Mouse (Mus musculus) forebrain, embryonic 14.5 days (tissue): ENCODE data around the gene Pkhd1. TPM values are rescaled to one million over a fixed set of nuclear protein-coding genes. Genes with fewer than 3 reads are reported as not detected.

Experiments used
- ATAC-seq: fragments of 200-750 bp; cut with Nextera tagmentation; 2 replicates; pipeline ENCODE4 v1.8.0; 2017; ENCODE audit warnings: mild to moderate bottlenecking, moderate library complexity
- DNase-seq: peaks from one replicate; pipeline ENCODE4 v3.0.0-alpha.2; 2015; ENCODE audit warnings: low spot score
- H3K27ac ChIP-seq: fragments of 300-500 bp; sonication (generic); 2 replicates; pipeline ENCODE4 v1.5.1; 2014; ENCODE audit warnings: low read depth, mild to moderate bottlenecking, control low read depth, low read length, moderate library complexity
- H3K27me3 ChIP-seq: fragments of 300-500 bp; sonication (generic); replicated peaks from 2 replicates; pipeline ENCODE4 v1.6.1; 2014; ENCODE audit warnings: low read length, control low read depth, mixed read lengths; ENCODE audit not compliant: control insufficient read depth, insufficient read depth
- H3K36me3 ChIP-seq: fragments of 300-500 bp; sonication (generic); 2 replicates; pipeline ENCODE4 v1.6.1; 2014; ENCODE audit warnings: low read length, control low read depth; ENCODE audit not compliant: control insufficient read depth, insufficient read depth
- H3K4me1 ChIP-seq: fragments of 300-500 bp; sonication (generic); 2 replicates; pipeline ENCODE4 v1.6.1; 2014; ENCODE audit warnings: antibody characterized with exemption, low read length, control low read depth; ENCODE audit not compliant: control insufficient read depth, insufficient read depth
- H3K4me2 ChIP-seq: fragments of 300-500 bp; sonication (generic); 2 replicates; pipeline ENCODE4 v1.6.1; 2014; ENCODE audit warnings: mild to moderate bottlenecking, control low read depth, low read length
- H3K4me3 ChIP-seq: fragments of 300-500 bp; sonication (generic); 2 replicates; pipeline ENCODE4 v1.5.1; 2014; ENCODE audit warnings: low read depth, low read length, control low read depth
- H3K9ac ChIP-seq: fragments of 300-500 bp; sonication (generic); 2 replicates; pipeline ENCODE4 v1.6.1; 2014; ENCODE audit warnings: mild to moderate bottlenecking, low read length, control low read depth, moderate library complexity
- H3K9me3 ChIP-seq: fragments of 300-500 bp; sonication (generic); replicated peaks from 2 replicates; pipeline ENCODE4 v1.6.1; 2016; ENCODE audit warnings: low read length, control low read depth, mixed read lengths; ENCODE audit not compliant: control insufficient read depth
- WGBS: fragments of 180-500 bp; shearing (Covaris S2); extraction: QIAGEN DNeasy Blood & Tissue Kit; methylation state at CpG from one replicate; pipeline ENCODE4 v1.1.7; 2014; 5-methylcytosine and 5-hydroxymethylcytosine counted together
- polyA plus RNA-seq: library from polyadenylated mRNA; unstranded; fragments of >200 nt; fragmentation: Nextera tagmentation; extraction: Ambion mirVana; gene quantifications from 2 replicates; pipeline ENCODE4 v1.2.1, GENCODE M21; 2014

The Pkhd1 gene
- polyA plus RNA-seq, 1 experiment from 2014 or later = not detected

GRCm38 (mm10) chr1:20554398-20554797, 63.5 kb downstream of the Pkhd1 start:
- H3K9ac ChIP-seq = no peak overlapping the region
- no peak overlapping the region for H3K4me3 ChIP-seq
- H3K4me1 ChIP-seq = no peaks in the 10 kb centered on the region
- 27% methylated on average over 6 of the region's 6 CpGs for WGBS
- H3K27me3 ChIP-seq = no peaks in the 10 kb centered on the region
- no peak overlapping the region for H3K4me2 ChIP-seq
- H3K27ac ChIP-seq = no peak overlapping the region
- H3K9me3 ChIP-seq = no peaks in the 10 kb centered on the region
- no peaks in the 10 kb centered on the region for H3K36me3 ChIP-seq
- peak; percentile 72 for DNase-seq
- peak; percentile 91 for ATAC-seq

GRCm38 (mm10) chr1:20551334-20551733, 66.5 kb downstream of the Pkhd1 start:
- no peak for ATAC-seq
- Histone ChIP-seq H3K9me3 (no peaks in the 10 kb centered on the region), H3K36me3 (no peaks in the 10 kb centered on the region), H3K9ac (no peak overlapping the region), H3K27ac (no peak overlapping the region), H3K4me1 (no peaks in the 10 kb centered on the region), H3K4me3 (no peak overlapping the region), H3K4me2 (no peak overlapping the region), H3K27me3 (no peaks in the 10 kb centered on the region)
- 71% methylated on average over 4 of the region's 4 CpGs for WGBS
- no peak for DNase-seq

DNA sequence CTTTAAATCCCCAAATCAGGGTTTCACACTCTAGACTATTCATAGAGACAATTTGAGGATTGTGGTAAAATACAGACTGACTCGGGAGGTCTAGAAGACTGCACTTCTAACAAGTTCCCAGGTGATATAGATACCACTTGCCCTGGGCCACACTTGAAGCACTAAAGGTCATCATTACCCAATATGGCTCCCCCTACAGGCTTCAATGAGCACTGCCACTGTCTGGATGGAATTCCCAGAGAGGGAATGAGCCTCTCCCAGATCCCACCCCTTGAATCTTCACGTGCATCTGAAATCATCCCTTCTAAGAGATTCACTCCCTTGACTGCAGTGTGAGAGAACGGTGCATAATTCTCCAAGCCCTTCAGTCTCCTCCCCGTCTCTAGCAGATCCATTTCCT, 73.3 kb downstream of the Pkhd1 start:
- ATAC-seq (no peak), DNase-seq (no peak)
- Histone ChIP-seq H3K9ac (no peak overlapping the region), H3K4me2 (no peak overlapping the region), H3K4me1 (no peaks in the 10 kb centered on the region), H3K4me3 (no peak overlapping the region), H3K36me3 (no peaks in the 10 kb centered on the region), H3K9me3 (no peaks in the 10 kb centered on the region), H3K27ac (no peak overlapping the region), H3K27me3 (no peaks in the 10 kb centered on the region)
- 71% methylated on average over 4 of the region's 4 CpGs for WGBS

DNA sequence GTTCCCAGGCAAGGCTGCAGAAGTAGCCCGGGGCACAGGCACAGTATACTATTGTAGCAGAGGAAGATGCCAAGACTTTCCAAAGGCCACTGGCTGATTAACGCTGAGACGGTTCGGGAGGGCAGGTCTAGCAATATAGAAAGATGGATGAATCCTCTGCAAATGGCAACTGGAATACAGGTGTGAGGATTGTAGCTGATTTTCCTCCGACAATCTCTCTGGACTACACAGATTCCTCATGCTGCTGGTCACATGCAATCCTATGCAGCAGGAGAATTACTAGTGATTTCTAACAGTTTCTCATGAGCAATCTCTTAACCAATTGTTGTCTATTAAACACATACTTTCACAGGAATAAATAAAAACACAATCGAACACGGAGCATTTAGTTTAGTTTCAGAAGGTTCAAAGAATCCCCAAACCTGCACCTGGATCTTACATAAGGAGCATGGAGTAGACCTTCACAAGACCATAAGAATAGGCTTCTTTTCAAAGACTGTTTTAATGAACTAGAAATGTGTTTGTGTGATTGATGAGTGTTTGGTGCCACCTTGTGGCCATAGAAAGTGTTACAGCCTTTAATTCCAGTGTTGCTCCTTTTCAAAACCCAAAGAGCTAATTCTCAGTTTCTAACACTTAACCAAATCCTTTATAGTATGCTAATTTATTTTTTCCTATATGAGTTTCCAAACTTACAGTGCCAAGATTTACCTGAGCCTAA, 104.3 kb downstream of the Pkhd1 start:
- peak; percentile 76 for DNase-seq
- no peaks in the 10 kb centered on the region for H3K4me1 ChIP-seq
- H3K27me3 ChIP-seq = no peaks in the 10 kb centered on the region
- peak; percentile 67; the same call in 1 of the 2 replicates for ATAC-seq
- H3K9ac ChIP-seq = no peak overlapping the region
- no peak overlapping the region for H3K27ac ChIP-seq
- H3K9me3 ChIP-seq = no peaks in the 10 kb centered on the region
- 66% methylated on average over 7 of the region's 7 CpGs for WGBS
- H3K4me2 ChIP-seq = no peak overlapping the region
- no peaks in the 10 kb centered on the region for H3K36me3 ChIP-seq
- no peak overlapping the region for H3K4me3 ChIP-seq

GRCm38 (mm10) chr1:20498965-20499364, 118.9 kb downstream of the Pkhd1 start:
- no peak overlapping the region for H3K27ac ChIP-seq
- H3K4me3 ChIP-seq = no peak overlapping the region
- WGBS = 69% methylated on average over 1 of the region's 1 CpGs
- no peaks in the 10 kb centered on the region for H3K36me3 ChIP-seq
- ATAC-seq = no peak
- H3K4me1 ChIP-seq = no peaks in the 10 kb centered on the region; the same call in 1 of the 2 replicates
- DNase-seq = peak; percentile 33
- H3K9me3 ChIP-seq = no peaks in the 10 kb centered on the region
- no peak overlapping the region for H3K4me2 ChIP-seq
- no peak overlapping the region for H3K9ac ChIP-seq
- no peaks in the 10 kb centered on the region for H3K27me3 ChIP-seq

GRCm38 (mm10) chr1:20486087-20486486, 131.8 kb downstream of the Pkhd1 start:
- ATAC-seq (no peak), DNase-seq (no peak)
- no peak overlapping the region for H3K27ac ChIP-seq
- H3K9me3 ChIP-seq = no peaks in the 10 kb centered on the region
- H3K9ac ChIP-seq = no peak overlapping the region
- no peak overlapping the region for H3K4me3 ChIP-seq
- no peak overlapping the region for H3K4me2 ChIP-seq
- 95% methylated on average over 7 of the region's 10 CpGs for WGBS
- H3K36me3 ChIP-seq = no peaks in the 10 kb centered on the region
- no peaks in the 10 kb centered on the region for H3K27me3 ChIP-seq
- H3K4me1 ChIP-seq = no peaks in the 10 kb centered on the region

DNA sequence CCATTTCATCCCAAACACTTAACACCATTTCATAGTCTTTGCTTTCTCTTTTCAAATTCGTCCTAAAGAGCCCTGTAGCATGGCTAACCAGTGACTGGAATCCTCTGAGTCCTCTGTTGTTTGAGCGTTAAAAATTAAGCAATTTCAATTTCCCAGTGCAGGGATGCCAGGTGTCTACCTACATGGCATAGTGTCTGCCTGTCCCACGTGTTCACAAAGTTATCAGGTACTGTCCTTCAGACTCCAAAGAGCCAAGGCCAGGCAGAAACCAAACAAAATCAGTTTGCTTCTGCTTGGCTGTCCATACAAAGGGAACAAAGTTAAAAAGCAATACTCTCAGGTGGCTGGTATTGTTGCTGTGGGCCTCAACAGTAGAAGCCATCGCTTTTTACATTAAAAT, 136.0 kb downstream of the Pkhd1 start:
- Histone ChIP-seq H3K36me3 (no peaks in the 10 kb centered on the region), H3K27ac (no peak overlapping the region), H3K4me3 (no peak overlapping the region), H3K27me3 (no peaks in the 10 kb centered on the region), H3K4me1 (no peaks in the 10 kb centered on the region), H3K9me3 (no peaks in the 10 kb centered on the region), H3K4me2 (no peak overlapping the region), H3K9ac (no peak overlapping the region)
- DNase-seq (no peak), ATAC-seq (no peak)
- WGBS = 83% methylated on average over 4 of the region's 4 CpGs

DNA sequence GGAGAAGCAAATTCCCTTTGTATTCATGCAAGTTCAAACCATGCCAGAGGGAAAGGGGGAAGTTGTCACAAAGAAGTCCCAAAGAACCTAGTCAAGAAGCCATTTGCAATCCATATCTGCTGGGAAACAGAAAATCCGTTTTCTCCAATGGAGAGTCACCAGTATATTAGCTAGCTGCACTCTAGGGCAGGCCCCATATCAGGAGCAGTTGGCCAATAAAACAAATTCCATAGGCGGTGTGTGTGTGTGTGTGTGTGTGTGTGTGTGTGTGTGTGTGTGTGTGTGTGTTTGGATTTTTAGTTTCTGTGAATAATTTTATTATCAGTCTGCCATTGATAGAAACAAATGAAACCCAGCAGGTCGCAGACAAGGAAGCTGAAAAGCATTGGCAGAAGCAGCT, 139.2 kb downstream of the Pkhd1 start:
- H3K36me3 ChIP-seq = no peaks in the 10 kb centered on the region
- ATAC-seq (peak; percentile 38; the same call in 1 of the 2 replicates), DNase-seq (peak; percentile 6)
- peak overlapping the region; percentile 73; the same call in 1 of the 2 replicates for H3K4me2 ChIP-seq
- H3K4me3 ChIP-seq = no peak overlapping the region
- H3K9me3 ChIP-seq = no peaks in the 10 kb centered on the region
- 73% methylated on average over 3 of the region's 3 CpGs for WGBS
- no peak overlapping the region for H3K9ac ChIP-seq
- H3K27ac ChIP-seq = no peak overlapping the region
- no peaks in the 10 kb centered on the region for H3K4me1 ChIP-seq
- no peaks in the 10 kb centered on the region for H3K27me3 ChIP-seq

- H3K27me3 ChIP-seq = no peaks in the 10 kb centered on the region
- H3K9ac ChIP-seq = peak overlapping the region; percentile 68
- peak; percentile 51 for ATAC-seq
- DNase-seq = no peak
- no peaks in the 10 kb centered on the region for H3K36me3 ChIP-seq
- peak overlapping the region; percentile 27; the same call in 1 of the 2 replicates for H3K27ac ChIP-seq
- H3K4me2 ChIP-seq = peak overlapping the region; percentile 73
- peak overlapping the region; percentile 41 for H3K4me3 ChIP-seq
- 16% methylated on average over 6 of the region's 6 CpGs for WGBS
- H3K9me3 ChIP-seq = no peaks in the 10 kb centered on the region
- no peaks in the 10 kb centered on the region for H3K4me1 ChIP-seq
These were observed 139.6 kb downstream of the Pkhd1 start for GRCm38 (mm10) chr1:20478266-20478659.
